Mouse (Mus musculus): ENCODE data around the gene Nrros.
"Not testable (repeated sequence)": the region's sequence is repeated elsewhere in the genome, so short reads cannot be mapped to it uniquely, and the experiment has no call there.

The Nrros gene

DNA sequence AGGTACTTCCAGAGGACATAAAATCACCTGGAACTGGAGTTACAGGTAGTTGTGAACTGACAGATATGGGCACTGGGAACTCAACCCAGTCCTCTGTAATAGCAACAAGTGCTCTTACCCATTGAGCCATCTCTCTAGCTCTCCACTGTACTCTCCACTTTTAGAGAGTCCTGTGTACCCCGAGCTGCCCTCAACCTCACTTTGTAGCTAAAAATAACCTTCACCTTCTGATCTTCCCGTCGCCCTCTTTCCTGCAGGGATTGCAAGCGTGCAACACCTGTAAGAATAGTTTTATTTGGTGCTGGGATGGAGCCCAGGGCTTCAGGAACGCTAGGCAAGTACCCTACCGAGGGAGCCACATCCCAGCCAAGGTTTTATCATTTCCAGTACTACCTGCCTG lies 49.6 kb downstream of the Nrros start:
- DNase-seq (ENCODE audit: low read depth, low spot score): no peak

- peak; percentile 83 for DNase-seq (ENCODE audit: low read depth, low spot score)
Measured at GRCm38 (mm10) chr16:32114968-32115695, 50.3 kb downstream of the Nrros start.

- no peak for DNase-seq (ENCODE audit: low read depth, low spot score)
Measured at GRCm38 (mm10) chr16:32114406-32114805, 51.0 kb downstream of the Nrros start.

GRCm38 (mm10) chr16:32113541-32114218 lies 51.7 kb downstream of the Nrros start:
- DNase-seq (ENCODE audit: low read depth, low spot score): peak; percentile 79

DNA sequence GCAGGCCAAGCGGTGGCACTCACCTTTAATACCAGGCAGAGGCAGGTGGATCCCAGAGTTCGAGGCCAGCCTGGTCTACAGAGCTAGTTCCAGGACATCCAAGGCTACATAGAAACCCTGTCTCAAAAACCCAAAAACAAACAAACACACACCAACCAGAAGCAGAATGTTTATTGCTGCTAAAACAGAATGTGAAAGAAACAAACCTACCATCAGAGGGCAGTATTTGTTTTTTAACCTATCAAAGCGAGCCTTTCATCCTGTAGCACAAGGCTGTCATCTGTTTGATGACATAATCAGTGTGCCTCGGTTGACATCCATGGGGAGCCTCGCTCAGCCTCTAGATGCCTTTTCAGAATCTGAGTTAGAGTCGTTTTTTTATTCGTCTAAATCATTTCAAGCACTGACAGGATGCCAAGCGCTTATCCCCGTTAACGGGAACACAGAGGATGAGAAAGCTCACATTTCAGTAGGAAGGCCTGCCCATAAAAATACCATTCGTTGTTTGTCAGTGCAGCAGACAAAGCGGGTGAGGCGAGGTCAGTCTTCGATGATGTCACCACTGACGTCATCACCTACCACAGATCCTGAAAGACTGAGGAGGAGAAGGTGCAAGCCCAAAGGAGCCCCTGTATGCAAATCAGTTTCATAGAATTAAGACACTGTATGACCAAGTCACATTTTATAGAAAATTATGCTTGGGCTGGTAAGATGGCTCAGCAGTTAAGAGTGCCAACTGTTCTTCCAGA lies 54.3 kb downstream of the Nrros start:
- DNase-seq (ENCODE audit: low read depth, low spot score): peak; percentile 59

- no peak for DNase-seq (ENCODE audit: low read depth, low spot score)
Measured at GRCm38 (mm10) chr16:32108578-32108977, 56.8 kb downstream of the Nrros start.

DNA sequence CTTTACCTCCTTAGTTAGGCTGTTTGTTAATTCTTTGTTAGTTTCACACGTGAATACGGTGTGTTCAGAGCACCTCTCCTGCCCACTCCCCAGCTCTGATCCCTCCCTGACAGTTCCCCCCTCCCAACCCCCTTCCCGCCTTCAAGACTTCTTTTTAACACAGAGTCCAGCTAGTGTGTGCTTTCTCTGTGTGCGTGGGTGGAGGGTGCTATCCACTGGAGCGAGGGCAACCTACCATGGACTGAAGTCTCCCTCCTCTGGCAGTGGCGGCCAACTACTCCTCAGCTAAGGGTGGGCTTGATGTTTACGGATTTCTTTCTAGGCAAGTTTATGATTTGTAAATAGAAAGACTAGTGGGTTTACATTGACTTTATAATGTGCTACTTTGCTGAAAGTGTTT lies 57.2 kb downstream of the Nrros start:
- no peak for DNase-seq (ENCODE audit: low read depth, low spot score)

GRCm38 (mm10) chr16:32107342-32108045 lies 57.9 kb downstream of the Nrros start:
- no peak for DNase-seq (ENCODE audit: low read depth, low spot score)

DNA sequence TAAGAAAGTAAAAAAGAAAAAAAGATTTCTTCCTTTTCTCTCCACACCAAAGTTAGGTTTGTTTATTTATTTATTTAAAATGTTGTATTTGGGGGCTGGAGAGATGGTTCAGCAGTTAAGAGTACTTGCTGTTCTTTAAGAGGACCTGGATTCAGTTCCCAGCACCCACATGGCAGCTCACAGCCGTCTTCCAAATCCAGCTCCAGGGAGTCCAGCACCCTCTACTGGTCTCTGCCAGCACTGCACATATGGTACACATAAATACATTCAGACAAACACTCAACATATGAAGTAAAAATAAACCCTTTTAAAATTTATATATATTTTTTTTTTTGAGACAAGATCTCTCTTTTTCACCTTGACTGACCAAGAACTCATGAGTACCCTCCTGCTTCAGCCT lies 59.7 kb downstream of the Nrros start:
- peak; percentile 60 for DNase-seq (ENCODE audit: low read depth, low spot score)

GRCm38 (mm10) chr16:32102295-32102694 lies 63.1 kb downstream of the Nrros start:
- no peak for DNase-seq (ENCODE audit: low read depth, low spot score)

GRCm38 (mm10) chr16:32099638-32100150 lies 65.7 kb downstream of the Nrros start, which contains the start of the genes Pigx and Cep19:
Gene Pigx (minus strand): TSS chr16:32099740.
Gene Cep19 (plus strand): TSS chr16:32099800.
- DNase-seq (ENCODE audit: low read depth, low spot score): peak; percentile 97

DNA sequence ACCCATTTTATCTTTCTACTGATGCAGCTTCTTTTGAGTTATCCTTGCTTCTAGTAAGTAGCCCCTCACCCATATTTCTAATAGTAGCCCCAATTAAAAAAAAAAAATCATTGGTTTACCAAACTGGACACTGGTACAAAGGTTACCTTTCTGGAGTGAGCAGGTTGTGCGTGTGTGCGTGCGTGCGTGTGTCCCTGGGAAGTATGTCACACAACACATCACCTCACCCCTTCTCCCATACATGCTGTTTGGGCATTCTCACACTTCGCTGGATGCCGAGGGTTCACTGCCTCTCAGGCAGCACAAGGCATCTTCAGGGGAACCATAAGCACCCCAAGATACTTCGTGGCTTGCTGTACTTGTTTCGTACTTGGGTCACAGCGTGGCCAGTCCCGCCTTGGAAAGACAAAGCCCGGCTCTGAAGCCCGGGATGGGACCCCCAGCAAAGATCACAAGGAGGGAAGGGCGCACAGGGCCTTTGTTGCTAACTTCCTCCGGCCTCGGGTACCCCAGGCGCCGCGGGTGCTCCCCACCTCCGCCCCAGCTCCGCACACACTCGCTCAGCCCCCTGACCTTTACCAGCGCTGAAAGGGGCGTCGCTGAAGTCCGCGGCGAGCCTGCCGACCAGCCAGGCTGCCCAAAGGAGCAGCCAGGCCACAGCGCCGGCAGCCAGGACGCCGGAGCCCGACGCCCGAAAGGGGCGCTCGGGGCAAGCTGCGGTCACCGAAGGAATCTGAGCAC lies 66.3 kb downstream of the Nrros start:
- DNase-seq (ENCODE audit: low read depth, low spot score): no peak

DNA sequence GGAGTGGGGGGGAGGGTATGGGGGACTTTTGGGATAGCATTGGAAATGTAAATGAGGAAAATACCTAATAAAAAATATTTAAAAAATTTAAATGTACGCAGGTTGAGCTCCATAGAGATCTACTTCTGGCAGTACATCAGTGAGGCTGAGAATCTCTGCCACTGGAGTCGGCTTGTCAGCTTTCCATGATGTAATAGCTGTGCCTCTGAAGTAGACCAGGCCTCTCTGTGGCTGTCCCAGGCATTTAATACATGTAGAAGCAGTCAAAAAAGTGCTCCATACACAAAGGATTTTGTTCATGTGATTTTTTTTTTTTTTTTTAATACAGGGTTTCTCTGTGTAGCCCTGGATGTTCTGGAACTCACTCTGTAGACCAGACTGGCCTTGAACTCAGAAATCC lies 67.6 kb downstream of the Nrros start:
- DNase-seq (ENCODE audit: low read depth, low spot score): not testable (repeated sequence)
